Comparison of ENCODE assay signal across 8 mouse cellular contexts in genomic region chr11:95770720-95771364, GRCm38 (mm10). TPM values are rescaled to one million over a fixed set of nuclear protein-coding genes. Genes with fewer than 3 reads are reported as not detected.
DNase-seq lines count a peak whose midpoint lies in the region; ATAC-seq lines count a peak whose summit lies in the region.

No protein-coding gene starts in this region.

- no peak overlapping the region for H3K9ac ChIP-seq in kidney, embryonic 15.5 days
- no peak overlapping the region for H3K9ac ChIP-seq in kidney, embryonic 14.5 days (ENCODE audit: low read depth, low read length)
- no peak overlapping the region for H3K9ac ChIP-seq in hindbrain, embryonic 13.5 days

- no peaks in the 10 kb centered on the region for H3K9me3 ChIP-seq in kidney, embryonic 15.5 days (replicated peaks)
- no peaks in the 10 kb centered on the region for H3K9me3 ChIP-seq in kidney, embryonic 14.5 days (ENCODE audit: control insufficient read depth, low read length)
- H3K9me3 ChIP-seq in hindbrain, embryonic 13.5 days = no peaks in the 10 kb centered on the region

- no peak overlapping the region for H3K4me3 ChIP-seq in kidney, embryonic 15.5 days (replicated peaks)
- no peak overlapping the region for H3K4me3 ChIP-seq in kidney, embryonic 14.5 days (ENCODE audit: low read length)
- H3K4me3 ChIP-seq in hindbrain, embryonic 13.5 days = no peak overlapping the region

- no peak for ATAC-seq in kidney, embryonic 15.5 days (replicated peaks; ENCODE audit: low FRiP score)
- ATAC-seq in kidney, embryonic 14.5 days (ENCODE audit: low FRiP score, low TSS enrichment) = no peak
- ATAC-seq in megakaryocyte, adult 5-6 weeks (ENCODE audit: poor library complexity, severe bottlenecking) = peak; percentile 63
- no peak for ATAC-seq in hindbrain, embryonic 13.5 days (ENCODE audit: low FRiP score)

- DNase-seq in NIH3T3 (ENCODE audit: low read depth) = peak; percentile 60
- peak; percentile 24 for DNase-seq in forelimb bud, embryonic 11.5 days (ENCODE audit: low read depth, low spot score)
- DNase-seq in spleen, adult 12 weeks (ENCODE audit: low spot score) = no peak
- DNase-seq in cerebellum, adult 9-11 months = no peak

- 71% methylated on average over 9 of the region's 9 CpGs for WGBS in kidney, embryonic 15.5 days
- WGBS in kidney, embryonic 14.5 days = 63% methylated on average over 9 of the region's 9 CpGs
- WGBS in hindbrain, embryonic 13.5 days = 67% methylated on average over 9 of the region's 9 CpGs

- H3K4me2 ChIP-seq in kidney, embryonic 15.5 days = no peak overlapping the region
- H3K4me2 ChIP-seq in kidney, embryonic 14.5 days (replicated peaks; ENCODE audit: low read depth, low read length) = no peak overlapping the region
- no peak overlapping the region for H3K4me2 ChIP-seq in hindbrain, embryonic 13.5 days

- H3K36me3 ChIP-seq in kidney, embryonic 15.5 days = peaks cover 36% of the 10 kb centered on the region
- peaks cover 7% of the 10 kb centered on the region; the same call in 1 of the 2 replicates for H3K36me3 ChIP-seq in kidney, embryonic 14.5 days (ENCODE audit: control insufficient read depth, insufficient read depth, low read length)
- peaks cover 32% of the 10 kb centered on the region for H3K36me3 ChIP-seq in hindbrain, embryonic 13.5 days

- H3K27ac ChIP-seq in kidney, embryonic 15.5 days = 0 out of 2 replicates have a peak overlapping the region, but pooled peaks have one; percentile 1
- no peak overlapping the region for H3K27ac ChIP-seq in kidney, embryonic 14.5 days (ENCODE audit: low read depth, low read length)
- no peak overlapping the region for H3K27ac ChIP-seq in hindbrain, embryonic 13.5 days

- H3K4me1 ChIP-seq in kidney, embryonic 15.5 days = 0 out of 2 replicates have a peak, but pooled peaks cover 4% of the 10 kb centered on the region
- H3K4me1 ChIP-seq in kidney, embryonic 14.5 days (ENCODE audit: control insufficient read depth, insufficient read depth, low read length) = no peaks in the 10 kb centered on the region
- H3K4me1 ChIP-seq in hindbrain, embryonic 13.5 days (replicated peaks) = 0 out of 2 replicates have a peak, but pooled peaks cover 3% of the 10 kb centered on the region

- no peaks in the 10 kb centered on the region for H3K27me3 ChIP-seq in kidney, embryonic 15.5 days
- no peaks in the 10 kb centered on the region for H3K27me3 ChIP-seq in kidney, embryonic 14.5 days (ENCODE audit: control insufficient read depth, insufficient read depth, low read length)
- no peaks in the 10 kb centered on the region for H3K27me3 ChIP-seq in hindbrain, embryonic 13.5 days

RNA-seq across cellular contexts. Expression of gene B130006D01Rik, which starts 47.5 kb away (rescaled TPM):
- 1.3 and 1.6 TPM in 2 replicates for polyA plus RNA-seq in kidney, embryonic 15.5 days (2015; fragmentation: Nextera tagmentation; extraction: Ambion mirVana)
- polyA plus RNA-seq in kidney, embryonic 14.5 days (2014; fragmentation: Nextera tagmentation; extraction: Ambion mirVana) = 1.5 and 1.6 TPM in 2 replicates
- total RNA-seq in megakaryocyte, adult 5-6 weeks (2015) = 1.3 and 2.7 TPM in 2 replicates
- 1.8 and 2.2 TPM in 2 replicates for total RNA-seq in megakaryocyte, adult 5-6 weeks (2017)
- polyA plus RNA-seq in hindbrain, embryonic 13.5 days (2015; fragmentation: Nextera tagmentation; extraction: Ambion mirVana) = 1.6 and 1.8 TPM in 2 replicates

RNA-seq across cellular contexts. Expression of gene Phospho1, which starts 53.5 kb away (rescaled TPM):
- 2.0 TPM in 1 of 2 replicates, not detected in the other for polyA plus RNA-seq in kidney, embryonic 15.5 days (2015; fragmentation: Nextera tagmentation; extraction: Ambion mirVana)
- not detected in 2 replicates for polyA plus RNA-seq in kidney, embryonic 14.5 days (2014; fragmentation: Nextera tagmentation; extraction: Ambion mirVana)
- 12.6 and 17.3 TPM in 2 replicates for total RNA-seq in megakaryocyte, adult 5-6 weeks (2015)
- 2.3 TPM in 1 of 2 replicates, not detected in the other for total RNA-seq in megakaryocyte, adult 5-6 weeks (2017)
- polyA plus RNA-seq in hindbrain, embryonic 13.5 days (2015; fragmentation: Nextera tagmentation; extraction: Ambion mirVana) = 0.39 TPM in 1 of 2 replicates, not detected in the other

RNA-seq across cellular contexts. Expression of gene Zfp652, which starts 58.4 kb away (rescaled TPM):
- polyA plus RNA-seq in kidney, embryonic 15.5 days (2015; fragmentation: Nextera tagmentation; extraction: Ambion mirVana) = 22.3 and 23.1 TPM in 2 replicates
- 13.5 and 13.8 TPM in 2 replicates for polyA plus RNA-seq in kidney, embryonic 14.5 days (2014; fragmentation: Nextera tagmentation; extraction: Ambion mirVana)
- 32.0 and 41.3 TPM in 2 replicates for total RNA-seq in megakaryocyte, adult 5-6 weeks (2015)
- total RNA-seq in megakaryocyte, adult 5-6 weeks (2017) = 20.6 and 28.1 TPM in 2 replicates
- polyA plus RNA-seq in hindbrain, embryonic 13.5 days (2015; fragmentation: Nextera tagmentation; extraction: Ambion mirVana) = 31.0 and 32.8 TPM in 2 replicates

Comparison
In these comparisons a context has a peak if more than half of its experiments do, and no peak if none do; other contexts are left out.
1. DNase-seq: peak in NIH3T3 (single experiment) and forelimb bud, embryonic 11.5 days (single experiment); none in spleen, adult 12 weeks (single experiment) and cerebellum, adult 9-11 months (single experiment).